Mouse (Mus musculus) cerebellum, adult 18-20 months (tissue): ENCODE measurements around the gene Zbtb46.
A peak's percentile ranks its signal among the peaks of the same experiment; 100 is the strongest.

Experiments
- DNase-seq, 2 experiments: peaks; one replicate each; pipeline ENCODE4 v3.0.0; 2021

Gene Zbtb46

GRCm38 (mm10) chr2:181463008-181463738 is 3.9 kb upstream of the Zbtb46 start:
- peak; percentile 92 to 93 for DNase-seq

- DNase-seq = peak; percentile 39 to 51
These were observed 3.4 kb upstream of the Zbtb46 start for GRCm38 (mm10) chr2:181462604-181463003.

GRCm38 (mm10) chr2:181461536-181462100 is 2.4 kb upstream of the Zbtb46 start:
- DNase-seq = peak in 1 of 2 experiments; percentile 42

- DNase-seq = peak; percentile 64 to 71
These were observed 721 bp upstream of the Zbtb46 start for GRCm38 (mm10) chr2:181459673-181460621.

GRCm38 (mm10) chr2:181458411-181459152 is 644 bp downstream of the Zbtb46 start:
- DNase-seq = peak; percentile 51 to 67

DNA sequence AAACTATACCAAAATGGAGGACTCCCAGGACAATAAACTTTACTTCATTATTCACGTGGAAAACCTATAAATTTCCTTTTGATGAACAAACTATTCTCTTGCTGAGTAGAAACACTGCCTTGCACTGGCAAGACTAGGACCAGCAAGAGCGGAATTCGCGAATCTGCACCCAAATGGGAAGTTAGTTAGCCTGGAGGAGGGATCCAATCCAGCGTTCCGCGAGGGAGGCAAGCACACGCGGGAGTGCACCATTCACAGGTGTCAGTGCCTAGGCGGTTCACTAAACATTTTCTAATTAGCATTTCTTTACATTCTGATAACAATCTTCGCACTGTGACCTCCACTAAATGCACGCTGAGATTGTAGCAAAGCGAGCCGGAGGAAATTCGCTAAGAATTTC is 1.4 kb downstream of the Zbtb46 start:
- DNase-seq = peak; percentile 43

DNA sequence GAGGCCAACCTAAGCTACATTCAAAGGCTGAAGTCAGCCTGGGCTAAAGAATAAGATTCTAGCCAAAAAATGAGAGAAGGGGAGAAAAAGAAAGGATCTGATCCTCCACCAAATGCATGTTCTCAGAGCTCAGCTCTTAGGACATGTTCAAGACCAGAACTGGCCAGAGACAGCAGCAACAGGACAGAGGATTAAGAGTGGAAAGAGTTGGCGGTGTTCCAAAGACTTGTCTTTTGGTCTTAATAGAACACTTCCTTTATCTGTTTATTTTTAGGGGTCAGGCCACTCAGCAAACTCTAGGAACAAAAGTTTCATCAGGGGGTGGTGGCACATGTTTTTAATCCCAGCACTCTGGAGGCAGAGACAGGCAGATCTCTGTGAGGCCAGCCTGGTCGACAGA is 3.3 kb downstream of the Zbtb46 start:
- no peak for DNase-seq

DNA sequence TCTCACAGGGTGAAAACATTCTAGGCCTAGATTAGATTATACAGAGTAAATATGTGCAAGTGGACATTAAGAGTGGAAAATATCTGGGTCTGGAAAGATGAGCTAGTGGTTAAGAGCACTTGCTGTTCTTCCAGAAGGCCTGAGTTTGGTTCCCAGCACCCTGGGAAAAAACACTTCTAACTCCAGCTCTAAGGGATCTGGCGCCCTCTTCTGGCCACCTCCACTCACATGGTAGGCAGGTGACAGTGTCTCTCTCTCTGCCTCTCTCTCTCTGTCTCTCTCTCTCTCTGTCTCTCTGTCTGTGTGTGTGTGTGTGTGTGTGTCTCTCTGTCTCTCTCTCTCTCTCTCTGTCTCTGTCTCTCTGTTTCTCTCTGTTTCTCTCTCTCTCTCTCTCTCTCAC is 6.0 kb downstream of the Zbtb46 start:
- no peak for DNase-seq

DNA sequence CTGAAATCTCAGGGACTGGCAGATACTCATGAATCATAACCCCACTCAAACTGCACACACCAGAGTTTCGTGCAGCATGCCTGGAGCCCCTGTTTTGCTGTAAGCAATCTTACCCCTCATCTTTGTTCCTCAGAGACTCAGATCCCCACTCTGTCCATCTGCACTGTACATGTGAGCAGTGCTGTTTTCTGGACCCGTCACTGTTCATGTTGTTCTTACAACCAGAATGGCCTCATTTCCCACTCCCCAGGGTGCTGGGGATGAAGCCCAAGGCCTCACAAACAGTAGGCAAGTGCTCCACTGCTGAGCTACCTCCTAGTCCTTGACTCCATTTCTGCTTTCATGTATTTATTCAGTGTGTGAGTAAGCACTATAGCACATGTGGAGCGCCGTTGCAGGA is 7.0 kb downstream of the Zbtb46 start:
- peak; percentile 66 to 78 for DNase-seq

DNA sequence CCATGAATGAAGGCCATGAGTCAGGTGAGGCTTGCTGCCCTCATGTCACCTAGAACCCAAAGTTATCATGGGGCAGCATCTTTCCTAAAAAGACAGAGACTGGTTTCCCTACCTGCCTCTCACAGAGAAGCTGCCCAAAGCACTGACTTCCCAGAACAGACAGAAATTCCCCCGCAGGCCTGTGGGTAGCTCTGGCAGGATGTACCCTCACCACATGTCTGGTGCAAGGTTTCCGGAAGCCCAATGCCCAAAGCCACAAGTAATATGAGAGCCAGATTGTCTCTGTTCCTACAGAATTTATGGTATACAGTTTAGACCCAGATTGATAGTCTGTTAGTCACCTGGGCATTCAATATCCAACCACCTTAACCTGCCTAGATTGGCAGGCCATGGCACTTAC is 16.2 kb downstream of the Zbtb46 start:
- no peak for DNase-seq

- DNase-seq = no peak
These were observed 21.1 kb downstream of the Zbtb46 start for GRCm38 (mm10) chr2:181438176-181438575.

DNA sequence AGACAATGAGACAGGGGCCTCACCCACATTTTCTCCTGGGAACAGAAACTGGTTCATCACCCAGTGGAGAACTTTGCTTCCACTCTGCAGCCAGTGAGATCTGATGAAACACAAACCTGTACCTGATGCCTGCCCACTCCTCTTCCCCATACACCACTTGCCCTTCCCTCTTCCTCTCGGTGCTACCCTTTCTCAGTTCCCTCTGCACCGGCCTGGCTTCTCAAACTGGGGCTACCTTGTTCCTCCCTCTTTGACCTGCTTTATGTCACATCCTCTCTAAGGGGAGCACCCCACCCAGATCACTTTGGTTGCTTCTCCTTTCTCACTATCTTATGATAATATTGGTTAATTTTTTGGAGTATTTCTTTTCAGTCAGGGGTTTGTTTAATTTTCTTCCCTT is 23.0 kb downstream of the Zbtb46 start:
- DNase-seq = no peak

GRCm38 (mm10) chr2:181423834-181424233 is 35.4 kb downstream of the Zbtb46 start:
- DNase-seq = no peak

GRCm38 (mm10) chr2:181420903-181421638 is 38.2 kb downstream of the Zbtb46 start:
- no peak for DNase-seq

- DNase-seq = no peak
These were observed 38.8 kb downstream of the Zbtb46 start for GRCm38 (mm10) chr2:181420426-181420825.

DNA sequence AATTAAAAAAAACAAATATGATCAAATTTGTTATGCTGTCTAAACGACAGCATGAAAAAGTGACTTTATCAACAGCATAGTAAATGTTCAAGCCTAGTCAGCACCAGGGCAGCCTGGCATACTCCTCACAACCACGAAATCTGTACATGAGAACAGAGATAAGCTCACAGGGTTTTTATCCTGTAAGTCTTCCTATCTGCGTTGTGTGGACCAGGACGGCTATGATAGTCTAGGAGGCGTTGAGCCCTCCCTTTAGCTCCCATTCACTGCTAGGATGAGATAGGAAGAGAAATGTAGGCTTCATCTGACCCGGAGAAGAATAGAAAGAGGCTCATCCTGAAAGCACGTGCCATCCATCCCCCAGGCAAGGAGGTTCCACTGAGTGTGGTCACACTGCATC is 39.9 kb downstream of the Zbtb46 start:
- DNase-seq = no peak

GRCm38 (mm10) chr2:181415945-181416344 is 43.3 kb downstream of the Zbtb46 start:
- peak; percentile 77 to 81 for DNase-seq

DNA sequence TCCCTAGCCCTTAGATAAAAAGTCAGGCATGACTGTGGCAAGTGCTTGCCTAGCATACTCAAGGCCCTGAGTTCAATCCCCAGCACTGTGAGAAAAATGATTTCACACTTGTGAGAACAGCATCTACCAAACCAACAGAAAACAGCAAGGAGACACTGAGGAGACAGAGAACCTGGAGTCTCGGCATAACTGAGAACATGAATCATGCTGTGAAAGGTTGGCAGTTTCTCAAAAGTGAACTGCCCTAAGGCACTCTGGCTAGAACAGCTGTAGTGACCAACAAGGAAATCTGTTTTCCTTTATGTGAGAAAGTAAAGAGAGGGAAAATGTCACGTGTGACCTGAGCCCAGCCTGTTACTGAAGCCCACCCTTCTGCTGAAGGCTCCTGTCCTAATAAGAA is 46.1 kb downstream of the Zbtb46 start:
- no peak for DNase-seq

- DNase-seq = peak; percentile 71 to 78
These were observed 48.3 kb downstream of the Zbtb46 start for GRCm38 (mm10) chr2:181410760-181411473.

- DNase-seq = no peak
These were observed 49.6 kb downstream of the Zbtb46 start for GRCm38 (mm10) chr2:181409643-181410042.

- no peak for DNase-seq
These were observed 55.5 kb downstream of the Zbtb46 start for GRCm38 (mm10) chr2:181403722-181404121.
